Mouse (Mus musculus) midbrain, embryonic 14.5 days (tissue): ENCODE results near the gene Nostrin. TPM values are rescaled to one million over a fixed set of nuclear protein-coding genes. Genes with fewer than 3 reads are reported as not detected.

Experiments used
- ATAC-seq: fragments of 200-750 bp; cut with Nextera tagmentation; 2 replicates; pipeline ENCODE4 v1.8.0; 2017; ENCODE audit warnings: moderate number of reproducible peaks, moderate library complexity; ENCODE audit not compliant: low FRiP score, low TSS enrichment
- DNase-seq: peaks from one replicate; pipeline ENCODE4 v3.0.0-alpha.2; 2015
- H3K27ac ChIP-seq: fragments of 300-500 bp; sonication (generic); replicated peaks from 2 replicates; pipeline ENCODE4 v1.5.1; 2014; ENCODE audit warnings: mild to moderate bottlenecking, low read depth, low read length, moderate library complexity
- H3K27me3 ChIP-seq: fragments of 300-500 bp; sonication (generic); 2 replicates; pipeline ENCODE4 v1.6.1; 2014; ENCODE audit warnings: low read length, control low read depth, mixed read lengths; ENCODE audit not compliant: control insufficient read depth, insufficient read depth
- H3K36me3 ChIP-seq: fragments of 300-500 bp; sonication (generic); 2 replicates; pipeline ENCODE4 v1.6.1; 2014; ENCODE audit warnings: low read length, control low read depth; ENCODE audit not compliant: control insufficient read depth, insufficient read depth
- H3K4me1 ChIP-seq: fragments of 300-500 bp; sonication (generic); 2 replicates; pipeline ENCODE4 v1.6.1; 2014; ENCODE audit warnings: mild to moderate bottlenecking, antibody characterized with exemption, low read length, control low read depth; ENCODE audit not compliant: control insufficient read depth, insufficient read depth
- H3K4me2 ChIP-seq: fragments of 300-500 bp; sonication (generic); 2 replicates; pipeline ENCODE4 v1.6.1; 2014; ENCODE audit warnings: mild to moderate bottlenecking, low read length, moderate library complexity
- H3K4me3 ChIP-seq: fragments of 300-500 bp; sonication (generic); replicated peaks from 2 replicates; pipeline ENCODE4 v1.5.1; 2014; ENCODE audit warnings: low read depth, low read length
- H3K9ac ChIP-seq: fragments of 300-500 bp; sonication (generic); replicated peaks from 2 replicates; pipeline ENCODE4 v1.6.1; 2014; ENCODE audit warnings: mild to moderate bottlenecking, low read length, moderate library complexity
- H3K9me3 ChIP-seq: fragments of 300-500 bp; sonication (generic); 2 replicates; pipeline ENCODE4 v1.6.1; 2016; ENCODE audit warnings: low read length, control low read depth, mixed read lengths; ENCODE audit not compliant: control insufficient read depth
- WGBS: fragments of 180-500 bp; shearing (Covaris S2); extraction: QIAGEN DNeasy Blood & Tissue Kit; methylation state at CpG from one replicate; pipeline ENCODE4 v1.1.7; 2014; 5-methylcytosine and 5-hydroxymethylcytosine counted together
- polyA plus RNA-seq: library from polyadenylated mRNA; unstranded; fragments of >200 nt; fragmentation: Nextera tagmentation; extraction: Ambion mirVana; gene quantifications from 2 replicates; pipeline ENCODE4 v1.2.1, GENCODE M21; 2014

Gene Nostrin
- polyA plus RNA-seq, 1 experiment from 2014 or later = 1.4 TPM

GRCm38 (mm10) chr2:69156283-69156682, 20.7 kb downstream of the Nostrin start:
- Histone ChIP-seq H3K36me3 (no peaks in the 10 kb centered on the region), H3K4me2 (no peak overlapping the region), H3K4me1 (no peaks in the 10 kb centered on the region), H3K9me3 (no peaks in the 10 kb centered on the region), H3K27ac (no peak overlapping the region), H3K9ac (no peak overlapping the region), H3K4me3 (no peak overlapping the region), H3K27me3 (no peaks in the 10 kb centered on the region)
- no peak for ATAC-seq
- WGBS = 73% methylated on average over 7 of the region's 7 CpGs
- no peak for DNase-seq

GRCm38 (mm10) chr2:69158907-69159306, 23.3 kb downstream of the Nostrin start:
- ATAC-seq (no peak), DNase-seq (no peak)
- Histone ChIP-seq H3K4me3 (no peak overlapping the region), H3K36me3 (no peaks in the 10 kb centered on the region), H3K9ac (no peak overlapping the region), H3K9me3 (no peaks in the 10 kb centered on the region), H3K4me2 (no peak overlapping the region), H3K27me3 (no peaks in the 10 kb centered on the region), H3K27ac (no peak overlapping the region), H3K4me1 (no peaks in the 10 kb centered on the region)

GRCm38 (mm10) chr2:69170395-69171077, 34.9 kb downstream of the Nostrin start:
- ATAC-seq (no peak), DNase-seq (no peak)
- H3K27me3 ChIP-seq = no peaks in the 10 kb centered on the region
- no peaks in the 10 kb centered on the region for H3K4me1 ChIP-seq
- 70% methylated on average over 9 of the region's 9 CpGs for WGBS
- H3K4me3 ChIP-seq = no peak overlapping the region
- H3K9me3 ChIP-seq = peaks cover 3% of the 10 kb centered on the region; the same call in 1 of the 2 replicates
- H3K36me3 ChIP-seq = no peaks in the 10 kb centered on the region
- H3K27ac ChIP-seq = no peak overlapping the region
- no peak overlapping the region for H3K9ac ChIP-seq
- H3K4me2 ChIP-seq = no peak overlapping the region

GRCm38 (mm10) chr2:69175296-69175695, 39.7 kb downstream of the Nostrin start:
- Histone ChIP-seq H3K36me3 (no peaks in the 10 kb centered on the region), H3K27me3 (no peaks in the 10 kb centered on the region), H3K4me3 (no peak overlapping the region), H3K27ac (no peak overlapping the region), H3K4me1 (no peaks in the 10 kb centered on the region), H3K9ac (no peak overlapping the region), H3K4me2 (no peak overlapping the region), H3K9me3 (peaks cover 3% of the 10 kb centered on the region; the same call in 1 of the 2 replicates)
- DNase-seq (no peak), ATAC-seq (no peak)
- WGBS = 56% methylated on average over 5 of the region's 5 CpGs

GRCm38 (mm10) chr2:69179721-69180120, 44.1 kb downstream of the Nostrin start:
- ATAC-seq (no peak), DNase-seq (no peak)
- Histone ChIP-seq H3K4me1 (no peaks in the 10 kb centered on the region), H3K27me3 (no peaks in the 10 kb centered on the region), H3K4me2 (no peak overlapping the region), H3K36me3 (no peaks in the 10 kb centered on the region), H3K4me3 (no peak overlapping the region), H3K27ac (no peak overlapping the region), H3K9ac (no peak overlapping the region), H3K9me3 (no peaks in the 10 kb centered on the region)
- 91% methylated on average over 4 of the region's 4 CpGs for WGBS

- H3K4me3 ChIP-seq = no peak overlapping the region
- WGBS = 86% methylated on average over 2 of the region's 2 CpGs
- no peak for ATAC-seq
Observed at GRCm38 (mm10) chr2:69187990-69188389, 52.4 kb downstream of the Nostrin start.

GRCm38 (mm10) chr2:69188732-69189131, 53.1 kb downstream of the Nostrin start:
- Histone ChIP-seq H3K4me3 (no peak overlapping the region), H3K9me3 (no peaks in the 10 kb centered on the region), H3K9ac (no peak overlapping the region), H3K27ac (no peak overlapping the region), H3K4me1 (no peaks in the 10 kb centered on the region), H3K36me3 (peaks cover 2% of the 10 kb centered on the region; the same call in 1 of the 2 replicates), H3K4me2 (no peak overlapping the region), H3K27me3 (no peaks in the 10 kb centered on the region)
- 96% methylated on average over 6 of the region's 6 CpGs for WGBS
- DNase-seq (no peak), ATAC-seq (no peak)

More at GRCm38 (mm10) chr2:69187990-69188389, 52.4 kb downstream of the Nostrin start:
- H3K9me3 ChIP-seq = no peaks in the 10 kb centered on the region
- H3K4me1 ChIP-seq = no peaks in the 10 kb centered on the region
- H3K4me2 ChIP-seq = no peak overlapping the region
- DNase-seq = no peak
- no peak overlapping the region for H3K9ac ChIP-seq
- H3K27me3 ChIP-seq = no peaks in the 10 kb centered on the region
- no peak overlapping the region for H3K27ac ChIP-seq
- no peaks in the 10 kb centered on the region for H3K36me3 ChIP-seq

GRCm38 (mm10) chr2:69189222-69189621, 53.6 kb downstream of the Nostrin start:
- Histone ChIP-seq H3K9me3 (no peaks in the 10 kb centered on the region), H3K4me3 (no peak overlapping the region), H3K4me1 (no peaks in the 10 kb centered on the region), H3K9ac (no peak overlapping the region), H3K4me2 (no peak overlapping the region), H3K27ac (no peak overlapping the region), H3K27me3 (no peaks in the 10 kb centered on the region), H3K36me3 (peaks cover 7% of the 10 kb centered on the region; the same call in 1 of the 2 replicates)
- WGBS = 78% methylated on average over 4 of the region's 4 CpGs
- ATAC-seq = no peak
- no peak for DNase-seq

GRCm38 (mm10) chr2:69191059-69191458, 55.5 kb downstream of the Nostrin start:
- Histone ChIP-seq H3K4me3 (no peak overlapping the region), H3K36me3 (peaks cover 10% of the 10 kb centered on the region; the same call in 1 of the 2 replicates), H3K4me1 (no peaks in the 10 kb centered on the region), H3K9me3 (no peaks in the 10 kb centered on the region), H3K27ac (no peak overlapping the region), H3K4me2 (no peak overlapping the region), H3K27me3 (no peaks in the 10 kb centered on the region), H3K9ac (no peak overlapping the region)
- 94% methylated on average over 5 of the region's 5 CpGs for WGBS
- no peak for ATAC-seq
- DNase-seq = no peak
